Mouse (Mus musculus) bone marrow, adult 2 months (tissue): Measurements from ENCODE around the gene Epdr1.

Experiments
- CTCF ChIP-seq: fragments of 200-500 bp; IDR thresholded peaks from 2 replicates; pipeline ENCODE4 v1.5.1; 2011; ENCODE audit warnings: low read length, control low read depth; ENCODE audit not compliant: control insufficient read depth, insufficient read depth
- POLR2A ChIP-seq: fragments of 200-500 bp; IDR thresholded peaks from 2 replicates; pipeline ENCODE4 v1.6.1; 2011; ENCODE audit warnings: low read depth, mild to moderate bottlenecking, control low read depth, low read length, borderline replicate concordance; ENCODE audit not compliant: control insufficient read depth

DNA sequence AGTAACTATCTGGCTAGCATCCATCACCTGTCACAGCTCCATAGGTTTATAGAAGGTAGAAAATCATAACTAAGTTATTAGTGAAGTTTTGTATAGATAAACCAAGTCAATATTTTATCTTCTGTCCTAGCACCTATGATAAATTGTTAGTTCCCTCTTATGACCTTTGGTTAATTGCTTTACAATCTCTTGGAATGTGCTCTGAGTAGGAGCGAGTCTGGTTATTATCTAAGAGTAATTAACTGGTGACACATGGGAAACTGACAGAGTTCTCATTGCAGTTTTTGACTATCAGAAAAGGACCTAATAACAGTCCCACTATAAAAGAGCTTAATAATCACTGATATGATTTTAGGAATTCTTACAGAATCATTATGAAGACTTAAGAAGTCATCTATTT is 23.8 kb upstream of the Epdr1 start:
- TF ChIP-seq CTCF = no peak
- no peak for TF ChIP-seq POLR2A
